Mouse (Mus musculus) heart, adult 11 months (tissue): ENCODE data around the gene Nap1l4.
A peak's percentile ranks its signal among the peaks of the same experiment; 100 is the strongest.
"Not testable (repeated sequence)": the region's sequence is repeated elsewhere in the genome, so short reads cannot be mapped to it uniquely, and the experiment has no call there.

ENCODE experiments used
- DNase-seq: peaks from one replicate; pipeline ENCODE4 v3.0.0; 2022

Gene Nap1l4

GRCm38 (mm10) chr7:143548976-143549457, at the start of gene Nap1l4:
Gene Nap1l4 (minus strand): TSS chr7:143549106.
- DNase-seq: peak; percentile 100

- DNase-seq: peak; percentile 79
Observed at GRCm38 (mm10) chr7:143594865-143595264, 46.0 kb upstream of the Nap1l4 start.

GRCm38 (mm10) chr7:143592255-143592654, 43.3 kb upstream of the Nap1l4 start:
- DNase-seq: peak; percentile 80

GRCm38 (mm10) chr7:143588006-143588405, 39.1 kb upstream of the Nap1l4 start:
- peak; percentile 98 for DNase-seq

GRCm38 (mm10) chr7:143587586-143587985, 38.7 kb upstream of the Nap1l4 start:
- DNase-seq: peak; percentile 96

GRCm38 (mm10) chr7:143583956-143584355, 35.0 kb upstream of the Nap1l4 start:
- peak; percentile 95 for DNase-seq

- DNase-seq: no peak
Observed at GRCm38 (mm10) chr7:143583025-143583424, 34.1 kb upstream of the Nap1l4 start.

- DNase-seq: no peak
Observed at GRCm38 (mm10) chr7:143575751-143576150, 26.8 kb upstream of the Nap1l4 start.

- DNase-seq: no peak
Observed at GRCm38 (mm10) chr7:143565648-143566039, 16.7 kb upstream of the Nap1l4 start.

- no peak for DNase-seq
Observed at GRCm38 (mm10) chr7:143565015-143565647, 16.2 kb upstream of the Nap1l4 start.

GRCm38 (mm10) chr7:143563787-143564186, 14.9 kb upstream of the Nap1l4 start:
- DNase-seq: no peak

- no peak for DNase-seq
Observed at GRCm38 (mm10) chr7:143557616-143558015, 8.7 kb upstream of the Nap1l4 start.

GRCm38 (mm10) chr7:143556964-143557610, 8.2 kb upstream of the Nap1l4 start:
- DNase-seq: peak; percentile 94

- no peak for DNase-seq
Observed at GRCm38 (mm10) chr7:143549588-143550220, 798 bp upstream of the Nap1l4 start.

- DNase-seq: no peak
Observed at GRCm38 (mm10) chr7:143548231-143548961, 510 bp downstream of the Nap1l4 start.

- no peak for DNase-seq
Observed at GRCm38 (mm10) chr7:143546554-143546953, 2.4 kb downstream of the Nap1l4 start.

GRCm38 (mm10) chr7:143544368-143544767, 4.5 kb downstream of the Nap1l4 start:
- no peak for DNase-seq

- DNase-seq: no peak
Observed at GRCm38 (mm10) chr7:143538671-143539070, 10.2 kb downstream of the Nap1l4 start.

GRCm38 (mm10) chr7:143538229-143538628, 10.7 kb downstream of the Nap1l4 start:
- DNase-seq: not testable (repeated sequence)

GRCm38 (mm10) chr7:143536251-143536650, 12.7 kb downstream of the Nap1l4 start:
- no peak for DNase-seq

GRCm38 (mm10) chr7:143533284-143533683, 15.6 kb downstream of the Nap1l4 start:
- DNase-seq: no peak

- DNase-seq: no peak
Observed at GRCm38 (mm10) chr7:143532410-143532809, 16.5 kb downstream of the Nap1l4 start.

GRCm38 (mm10) chr7:143519333-143519732, 29.6 kb downstream of the Nap1l4 start:
- DNase-seq: peak; percentile 81
